Mouse (Mus musculus) adipose tissue, adult 10 weeks (tissue): Measurements from ENCODE around the gene Tnfrsf9. TPM values are rescaled to one million over a fixed set of nuclear protein-coding genes. Genes with fewer than 3 reads are reported as not detected.

Experiments used
- polyA plus RNA-seq: library from polyadenylated mRNA; stranded (reverse); fragments of 350-450 nt; fragmentation: Illumina TruSeq; extraction: RNeasy Lipid Tissue Mini Kit (QIAGEN cat#74804); gene quantifications from one replicate; pipeline ENCODE4 v1.2.3, GENCODE M21; 2014; ENCODE audit warnings: low read depth, low replicate concordance

Tnfrsf9 gene
- 0.37 TPM for polyA plus RNA-seq

DNA sequence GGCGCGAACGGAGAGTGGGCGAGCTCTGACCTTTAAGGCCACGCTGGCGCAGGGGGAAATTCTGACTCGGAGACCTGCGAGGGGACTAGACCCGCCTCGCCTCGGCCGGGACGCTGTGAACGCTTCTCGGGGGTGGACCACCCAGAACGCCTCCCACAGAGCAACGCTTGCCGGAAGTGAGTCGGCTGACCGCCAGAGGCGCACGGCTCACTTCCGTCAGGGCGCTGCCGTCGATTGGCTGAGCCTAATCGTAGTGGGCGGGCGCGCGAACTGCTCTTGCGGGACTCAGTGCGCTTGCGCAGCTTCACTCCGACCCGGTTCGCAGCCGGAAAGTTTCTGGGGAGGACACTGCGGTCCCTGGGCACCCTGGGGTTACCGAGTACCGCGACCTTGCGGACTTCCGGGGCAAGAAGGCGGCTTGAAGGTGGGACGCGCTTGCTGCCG, at the start of gene Tnfrsf9, which contains the start of gene Park7:
Gene Tnfrsf9 (plus strand): TSS at position 273 of the 444 bp plus-strand sequence.
Gene Park7 (minus strand): TSS at position 148 of the 444 bp plus-strand sequence.

Other genes with a start within 250 kb of the Tnfrsf9 start
- gene Errfi1, start 60.6 kb upstream of the Tnfrsf9 start, polyA plus RNA-seq: 62.4 TPM
- 222 TPM for gene Park7, start 125 bp upstream of the Tnfrsf9 start, polyA plus RNA-seq
- gene Uts2, start 82.5 kb downstream of the Tnfrsf9 start, polyA plus RNA-seq: not detected
- 19.1 TPM for gene Per3, start 130.1 kb downstream of the Tnfrsf9 start, polyA plus RNA-seq
- gene Vamp3, start 143.4 kb downstream of the Tnfrsf9 start, polyA plus RNA-seq: 68.6 TPM
- gene Gm13090, start 175.0 kb downstream of the Tnfrsf9 start, polyA plus RNA-seq: not detected